Mouse (Mus musculus) right cerebral cortex, postnatal 4 days (tissue): ENCODE results near the gene Olfr23.
"Not testable (repeated sequence)": the region's sequence is repeated elsewhere in the genome, so short reads cannot be mapped to it uniquely, and the experiment has no call there.

Source experiments
- DNase-seq: peaks from one replicate; pipeline ENCODE4 v3.0.0-alpha.2; 2022

The Olfr23 gene

GRCm38 (mm10) chr11:73936377-73936776, at the start of gene Olfr23:
Gene Olfr23 (plus strand): TSS chr11:73936677.
- no peak for DNase-seq

DNA sequence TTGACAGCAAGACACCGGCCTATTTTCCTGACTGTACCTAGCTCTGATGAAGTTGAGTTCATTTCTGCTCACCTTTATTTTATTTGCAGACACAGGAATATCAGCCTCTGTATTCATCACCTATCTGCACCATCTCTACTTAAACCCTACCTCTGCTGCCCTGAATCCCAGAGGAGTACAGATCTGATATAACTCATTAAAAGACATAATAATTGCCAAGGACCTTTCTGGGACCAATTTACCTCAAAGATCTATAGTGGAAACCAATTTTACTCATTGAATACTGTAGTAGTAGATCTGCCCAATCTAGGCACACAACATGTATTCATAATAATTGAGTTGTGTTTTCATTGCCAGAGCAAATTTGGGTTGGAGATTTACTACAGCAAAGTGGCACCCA, 45.8 kb upstream of the Olfr23 start, which contains the start of gene Olfr394:
TSS of gene Olfr394 (minus strand) at position 101 of the 400 bp plus-strand sequence.
- no peak for DNase-seq

DNA sequence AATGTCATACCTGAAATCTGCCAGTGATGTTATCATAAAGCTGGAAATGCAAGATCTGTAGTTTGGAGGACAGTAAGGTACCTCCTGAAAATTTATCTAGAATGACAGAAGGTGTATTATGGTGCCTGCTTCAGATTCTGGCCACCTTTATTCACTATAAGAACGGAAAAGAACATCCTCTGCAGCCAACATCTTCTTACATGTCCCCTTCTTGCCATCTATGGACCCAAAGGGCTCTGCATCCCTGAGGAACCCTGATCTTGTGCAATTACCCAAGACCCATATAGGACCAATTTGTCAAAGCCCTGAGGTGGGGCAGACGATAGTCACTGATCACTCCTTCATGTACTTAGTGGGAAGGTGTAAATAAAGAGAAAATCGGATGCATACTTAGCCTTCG, 27.3 kb upstream of the Olfr23 start, which contains the start of gene Olfr395:
TSS of gene Olfr395 (minus strand) at position 101 of the 400 bp plus-strand sequence.
- DNase-seq: not testable (repeated sequence)

GRCm38 (mm10) chr11:73960517-73960916, 24.0 kb downstream of the Olfr23 start, which contains the start of gene Olfr397:
Gene Olfr397 (plus strand): TSS chr11:73960817.
- no peak for DNase-seq

DNA sequence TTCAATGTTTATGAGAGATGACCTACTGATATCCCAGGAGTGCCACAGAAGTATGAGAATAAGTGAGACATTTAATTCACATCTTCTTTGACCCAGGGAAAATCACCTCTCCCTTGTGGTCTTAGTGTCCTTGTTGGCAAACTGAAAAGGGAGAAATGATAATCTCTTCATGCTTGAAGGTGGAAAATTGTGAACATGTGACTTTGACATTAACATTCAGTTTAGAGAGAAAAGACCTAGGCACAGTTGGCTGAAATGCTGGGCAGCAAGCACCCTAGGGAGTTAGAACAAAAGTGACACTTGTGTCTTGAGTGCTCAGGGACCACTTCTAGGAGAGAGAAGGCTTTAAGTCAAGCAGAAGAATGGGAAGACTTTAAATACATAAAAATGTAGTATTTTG, 53.8 kb downstream of the Olfr23 start, which contains the start of gene Olfr398:
TSS of gene Olfr398 (minus strand) at position 101 of the 400 bp plus-strand sequence.
- no peak for DNase-seq
